Mouse (Mus musculus) embryonic fibroblast, embryonic 13.5 days (primary cell): ENCODE measurements at regions not wholly inside any gene's neighbourhood (a gene's known extent, or its start where the extent isn't known, plus 50 kb on each side); places are given as distances from the start of the nearest gene placed in this dataset.

Experiments used
- CTCF ChIP-seq: IDR thresholded peaks from 2 replicates; pipeline ENCODE4 v1.5.1; 2011; ENCODE audit warnings: mild to moderate bottlenecking, control low read depth, low read length, moderate library complexity, borderline replicate concordance; ENCODE audit not compliant: insufficient read depth
- POLR2A ChIP-seq: IDR thresholded peaks from 2 replicates; pipeline ENCODE4 v1.6.1; 2011; ENCODE audit warnings: low read depth, mild to moderate bottlenecking, control low read depth, low read length, moderate library complexity

- TF ChIP-seq CTCF = no peak
- TF ChIP-seq POLR2A = no peak
Observed at GRCm38 (mm10) chr15:38584425-38584824, 1159.1 kb downstream of the 4930447A16Rik start.
